Mouse (Mus musculus) stomach, postnatal 0 days (tissue): ENCODE measurements around the gene Nos1.

Experiments
- CTCF ChIP-seq: IDR thresholded peaks from 2 replicates; pipeline ENCODE4 v1.5.1; 2016; ENCODE audit warnings: antibody characterized with exemption, low read depth, mild to moderate bottlenecking, moderate library complexity
- EP300 ChIP-seq: optimal IDR thresholded peaks from 2 replicates; pipeline ENCODE3; 2016; ENCODE audit warnings: antibody characterized with exemption

- TF ChIP-seq CTCF (no peak), EP300 (no peak)
Measured at GRCm38 (mm10) chr5:117969681-117970427, 189.0 kb downstream of the Nos1 start.
